Mouse (Mus musculus) embryonic fibroblast, embryonic 13.5 days (primary cell): Measurements from ENCODE around the gene Elobl.

Experiments
- CTCF ChIP-seq: IDR thresholded peaks from 2 replicates; pipeline ENCODE4 v1.5.1; 2011; ENCODE audit warnings: mild to moderate bottlenecking, control low read depth, low read length, moderate library complexity, borderline replicate concordance; ENCODE audit not compliant: insufficient read depth
- POLR2A ChIP-seq: IDR thresholded peaks from 2 replicates; pipeline ENCODE4 v1.6.1; 2011; ENCODE audit warnings: low read depth, mild to moderate bottlenecking, control low read depth, low read length, moderate library complexity

- TF ChIP-seq CTCF: no peak
- TF ChIP-seq POLR2A: no peak
These were observed 34.8 kb downstream of the Elobl start for GRCm38 (mm10) chr11:88931692-88932530.
